Mouse (Mus musculus) spleen, adult 2 months (tissue): ENCODE results near the gene Foxo3.

Experiments used
- CTCF ChIP-seq: fragments of 200-500 bp; IDR thresholded peaks from 2 replicates; pipeline ENCODE4 v1.5.1; 2011; ENCODE audit warnings: mild to moderate bottlenecking, inconsistent platforms; ENCODE audit not compliant: insufficient read depth, insufficient read length, insufficient replicate concordance; ENCODE audit errors: extremely low read depth
- POLR2A ChIP-seq: fragments of 200-500 bp; IDR thresholded peaks from 2 replicates; pipeline ENCODE4 v1.6.1; 2011; ENCODE audit warnings: low read depth, low read length, inconsistent platforms

- TF ChIP-seq CTCF = no peak
- no peak for TF ChIP-seq POLR2A
Observed at GRCm38 (mm10) chr10:42148326-42148725, 128.2 kb downstream of the Foxo3 start.
